Mouse (Mus musculus) NIH3T3 (cell line): ENCODE data around the gene Tubb3.

Source experiments
- DNase-seq: peaks from one replicate; pipeline ENCODE4 v3.0.0-alpha.2; 2012; ENCODE audit warnings: low read depth

The Tubb3 gene

GRCm38 (mm10) chr8:123411246-123411645 lies at the start of gene Tubb3:
TSS of gene Tubb3 (plus strand) at chr8:123411424.
- DNase-seq: peak; percentile 54

DNA sequence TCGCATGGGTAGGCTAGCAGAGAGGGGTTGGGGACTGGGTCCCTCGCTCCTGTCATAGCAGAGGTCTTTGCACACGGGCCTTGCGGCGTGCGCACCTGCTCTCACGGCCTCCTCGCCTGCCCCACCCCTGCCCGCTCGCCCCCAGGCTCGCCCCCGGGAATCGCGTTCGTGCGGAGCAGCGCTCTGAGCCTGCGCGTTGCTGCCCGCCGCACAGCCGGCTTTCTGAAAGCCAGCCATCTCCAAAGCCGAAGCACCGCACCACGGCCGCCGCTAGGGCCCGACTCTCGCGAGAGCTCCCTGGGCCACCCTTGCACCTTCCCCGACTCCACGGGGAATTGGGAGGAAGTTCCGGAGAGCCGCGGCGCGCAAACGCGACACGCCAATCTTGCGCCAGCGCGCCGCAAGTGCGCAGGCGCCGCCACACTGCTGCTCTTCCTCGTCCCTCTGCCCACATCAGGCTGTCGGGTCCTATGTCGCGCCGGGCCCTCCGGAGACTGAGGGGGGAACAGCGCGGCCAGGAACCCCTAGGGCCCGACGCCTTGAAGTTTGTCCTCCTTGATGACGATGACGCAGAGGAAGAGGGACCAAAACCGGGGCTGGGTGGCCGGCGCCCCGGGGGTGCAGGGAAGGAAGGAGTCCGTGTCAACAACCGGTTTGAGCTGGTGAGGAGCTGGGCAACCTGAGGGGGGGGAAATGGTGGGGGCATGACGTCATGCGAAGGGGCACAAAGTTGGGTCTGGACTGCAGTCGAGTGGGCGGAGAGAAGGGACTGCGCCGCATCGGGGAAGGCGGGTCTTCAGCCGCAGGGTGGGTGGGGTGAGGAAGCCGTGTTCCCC lies 37.6 kb upstream of the Tubb3 start, which contains the start of gene Tcf25:
TSS of gene Tcf25 (plus strand) at position 351 of the 836 bp plus-strand sequence.
- DNase-seq: peak; percentile 99

DNA sequence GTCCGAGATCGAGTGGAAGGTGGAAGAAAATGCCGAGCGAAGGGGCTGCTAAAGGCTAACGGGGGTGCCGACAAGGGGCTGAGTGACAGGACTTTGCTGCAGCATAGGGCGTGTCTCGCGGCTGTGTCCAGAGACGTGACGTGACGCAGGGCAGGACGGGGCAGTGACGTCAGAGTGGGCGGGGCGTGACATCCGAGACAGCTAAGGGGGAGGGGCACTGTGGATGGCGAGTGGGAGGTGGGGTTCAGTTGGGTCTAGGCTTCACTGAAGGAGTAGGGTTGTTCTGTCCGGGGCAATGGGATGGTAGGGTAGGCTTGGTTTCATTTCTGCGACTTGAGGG lies 37.0 kb upstream of the Tubb3 start:
- peak; percentile 96 for DNase-seq

DNA sequence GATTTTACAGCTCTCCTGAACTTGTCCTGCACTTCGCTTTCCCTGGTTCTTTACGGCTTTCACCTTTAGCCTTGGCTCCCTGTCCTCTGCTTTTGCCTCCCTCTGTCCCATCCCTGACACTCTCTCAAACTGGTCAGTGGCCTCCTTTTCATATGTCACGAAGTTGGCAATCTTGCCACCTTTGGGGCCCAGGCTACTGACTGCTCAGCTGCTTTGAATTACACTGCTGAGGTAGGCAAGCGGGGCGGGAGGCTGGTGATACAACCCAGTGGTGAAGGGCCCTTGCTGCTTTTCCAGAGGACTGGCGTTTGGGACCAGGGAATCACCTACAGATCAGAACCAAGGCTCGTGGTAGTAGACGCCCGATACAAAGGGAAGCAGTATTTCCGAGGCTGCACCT lies 35.5 kb upstream of the Tubb3 start:
- no peak for DNase-seq

DNA sequence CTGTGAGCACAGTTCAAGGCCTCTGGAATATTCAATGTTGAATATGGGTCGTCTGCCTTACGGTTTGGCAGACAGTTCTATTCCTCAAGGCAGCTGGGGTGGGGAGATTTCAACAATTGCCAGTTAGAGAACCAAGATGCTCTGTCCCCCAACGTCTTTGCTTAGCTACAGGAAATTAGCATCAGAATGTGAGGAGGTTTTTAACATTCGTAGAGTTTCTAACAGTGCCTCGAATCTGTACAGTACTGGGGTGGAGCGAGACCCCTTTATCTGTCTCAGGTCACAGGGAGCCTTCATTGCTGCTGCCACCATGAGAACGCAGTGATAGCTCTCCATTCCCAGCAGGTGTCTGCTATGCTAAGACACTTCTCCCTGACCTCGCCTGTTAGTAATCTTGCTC lies 35.1 kb upstream of the Tubb3 start:
- no peak for DNase-seq

GRCm38 (mm10) chr8:123381711-123382110 lies 29.5 kb upstream of the Tubb3 start:
- DNase-seq: no peak

GRCm38 (mm10) chr8:123382516-123382915 lies 28.7 kb upstream of the Tubb3 start:
- DNase-seq: no peak

DNA sequence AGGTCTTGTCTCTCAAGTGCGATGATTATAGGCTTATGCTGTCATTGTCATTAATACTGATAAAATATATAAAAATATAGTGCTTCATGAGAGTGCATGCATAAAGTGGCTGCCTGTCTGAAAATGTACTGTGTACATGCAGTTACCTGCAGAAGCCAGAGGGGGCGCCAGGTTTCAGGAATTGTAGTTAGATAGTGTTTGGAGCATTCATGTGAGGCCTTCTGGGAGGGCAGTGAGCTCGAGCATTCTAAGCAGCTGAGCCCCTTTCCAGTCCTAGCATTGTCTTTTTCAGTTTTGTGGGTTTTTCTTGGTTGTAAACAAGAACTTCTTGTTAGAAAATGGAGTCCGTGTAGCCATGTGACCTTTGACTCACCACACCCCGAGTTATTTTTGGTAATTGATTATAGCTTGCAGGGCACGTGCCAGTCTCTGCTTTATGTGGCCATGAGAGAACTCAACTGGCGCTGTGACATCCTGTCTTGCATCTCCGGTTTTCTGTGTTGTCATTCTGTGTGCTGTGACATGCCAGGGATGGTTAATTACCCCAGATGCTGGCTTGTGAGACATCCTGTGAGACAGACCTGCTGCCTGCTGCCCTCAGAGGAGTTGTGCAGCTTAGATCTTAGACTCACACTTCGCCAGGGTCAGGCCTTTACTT lies 26.2 kb upstream of the Tubb3 start:
- peak; percentile 68 for DNase-seq

DNA sequence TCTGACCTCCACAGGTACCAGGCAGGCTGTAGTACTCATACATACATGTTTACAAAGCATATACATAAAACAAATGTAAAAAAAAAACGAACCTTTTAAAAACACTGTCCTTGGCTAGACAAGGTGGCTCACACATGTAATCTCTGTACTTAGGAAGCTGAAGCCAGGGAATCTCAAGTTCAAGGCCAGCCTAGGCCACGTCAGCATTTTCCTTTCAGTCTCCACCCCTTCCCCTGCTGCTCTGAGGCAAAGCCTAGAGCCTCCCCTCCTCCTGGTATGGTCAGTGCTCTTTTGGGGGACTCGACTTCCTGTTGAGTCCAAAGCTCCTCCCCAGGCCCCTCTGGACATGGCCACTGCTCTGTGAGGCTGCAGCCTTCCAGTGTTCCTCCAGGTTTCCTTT lies 24.2 kb upstream of the Tubb3 start:
- DNase-seq: no peak

GRCm38 (mm10) chr8:123387801-123388200 lies 23.4 kb upstream of the Tubb3 start:
- DNase-seq: no peak

GRCm38 (mm10) chr8:123389026-123389425 lies 22.2 kb upstream of the Tubb3 start:
- DNase-seq: no peak

GRCm38 (mm10) chr8:123398308-123398707 lies 12.9 kb upstream of the Tubb3 start:
- no peak for DNase-seq

- no peak for DNase-seq
These were observed 9.3 kb upstream of the Tubb3 start for GRCm38 (mm10) chr8:123401936-123402335.

DNA sequence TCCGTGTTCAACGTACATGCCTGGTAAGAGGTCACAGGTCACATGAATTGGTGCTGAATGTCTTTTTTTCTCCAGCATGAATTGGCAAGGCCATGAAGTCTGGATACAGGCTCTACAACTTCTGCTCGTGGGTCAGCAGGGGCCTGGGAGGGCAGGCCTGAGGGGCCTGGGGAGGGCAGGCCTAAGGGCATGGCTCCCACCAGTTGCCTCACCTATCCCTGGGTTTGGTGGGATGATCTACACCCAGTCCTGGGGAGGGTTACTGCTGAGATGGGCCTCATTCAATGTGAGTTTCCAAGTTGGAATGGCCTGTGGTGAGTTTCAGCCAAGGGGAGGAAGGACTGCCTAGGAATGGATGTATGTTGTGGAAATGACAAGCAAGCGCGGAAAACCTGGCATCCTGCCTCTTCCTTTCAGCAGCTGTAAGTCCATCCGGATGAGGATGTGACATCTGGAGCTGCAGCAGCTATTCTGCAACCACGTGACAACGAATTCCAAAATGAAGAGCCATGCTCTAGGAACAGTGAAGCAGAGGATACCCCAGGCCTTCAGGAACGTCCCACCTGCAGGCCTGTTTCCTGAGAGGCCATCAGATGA lies 8.4 kb upstream of the Tubb3 start:
- DNase-seq: peak; percentile 31

GRCm38 (mm10) chr8:123404521-123404920 lies 6.7 kb upstream of the Tubb3 start:
- no peak for DNase-seq

- DNase-seq: peak; percentile 79
These were observed 4.4 kb upstream of the Tubb3 start, which contains the start of gene Mc1r for GRCm38 (mm10) chr8:123406786-123407185. TSS of gene Mc1r (plus strand) at chr8:123407107.

DNA sequence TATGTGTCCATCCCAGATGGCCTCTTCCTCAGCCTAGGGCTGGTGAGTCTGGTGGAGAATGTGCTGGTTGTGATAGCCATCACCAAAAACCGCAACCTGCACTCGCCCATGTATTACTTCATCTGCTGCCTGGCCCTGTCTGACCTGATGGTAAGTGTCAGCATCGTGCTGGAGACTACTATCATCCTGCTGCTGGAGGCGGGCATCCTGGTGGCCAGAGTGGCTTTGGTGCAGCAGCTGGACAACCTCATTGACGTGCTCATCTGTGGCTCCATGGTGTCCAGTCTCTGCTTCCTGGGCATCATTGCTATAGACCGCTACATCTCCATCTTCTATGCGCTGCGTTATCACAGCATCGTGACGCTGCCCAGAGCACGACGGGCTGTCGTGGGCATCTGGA lies 3.6 kb upstream of the Tubb3 start:
- DNase-seq: no peak

DNA sequence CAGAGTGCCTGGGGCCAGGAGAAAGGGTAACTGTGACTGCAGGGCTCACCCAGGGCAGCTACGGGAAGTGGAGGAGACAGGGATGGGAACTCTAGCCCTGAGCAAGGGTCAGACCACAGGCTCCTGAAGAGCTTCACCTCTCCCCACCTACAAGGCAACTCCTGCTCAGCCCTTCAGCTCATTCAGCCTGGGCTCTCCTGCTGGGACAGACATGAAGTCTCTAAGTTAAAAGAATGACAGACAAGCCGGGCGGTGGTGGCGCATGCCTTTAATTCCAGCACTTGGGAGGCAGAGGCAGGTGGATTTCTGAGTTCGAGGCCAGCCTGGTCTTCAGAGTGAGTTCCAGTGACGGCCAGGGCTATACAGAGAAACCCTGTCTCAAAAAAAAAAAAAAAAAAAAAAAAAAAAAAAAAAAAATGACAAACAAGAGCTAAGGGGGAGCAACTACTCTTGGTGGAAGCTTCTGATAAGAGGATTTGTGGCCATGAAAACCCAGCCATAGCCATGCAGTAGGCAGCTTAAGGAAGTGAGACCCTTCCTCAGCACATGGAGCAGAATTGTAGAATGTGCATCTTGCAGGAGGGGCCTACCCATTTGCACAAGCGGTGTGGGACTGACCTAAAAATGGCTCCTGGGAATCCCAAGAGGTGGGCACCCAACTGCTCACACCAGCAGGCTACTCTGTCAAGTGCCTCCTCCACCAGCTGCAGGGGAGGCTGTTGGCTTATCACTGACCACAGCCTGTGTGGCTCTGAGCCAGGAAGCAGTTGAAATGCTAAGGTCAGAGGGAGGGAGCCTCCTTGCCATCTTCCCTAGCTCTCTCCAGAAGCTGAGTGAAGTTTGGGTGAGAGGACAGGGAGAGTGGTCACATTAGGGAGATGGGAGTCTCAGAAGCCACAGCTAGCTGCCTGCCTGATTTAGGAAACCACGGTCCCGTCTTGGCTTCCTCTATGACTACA lies 2.4 kb upstream of the Tubb3 start:
- peak; percentile 55 for DNase-seq

GRCm38 (mm10) chr8:123410049-123410587 lies 1.1 kb upstream of the Tubb3 start:
- DNase-seq: peak; percentile 68

DNA sequence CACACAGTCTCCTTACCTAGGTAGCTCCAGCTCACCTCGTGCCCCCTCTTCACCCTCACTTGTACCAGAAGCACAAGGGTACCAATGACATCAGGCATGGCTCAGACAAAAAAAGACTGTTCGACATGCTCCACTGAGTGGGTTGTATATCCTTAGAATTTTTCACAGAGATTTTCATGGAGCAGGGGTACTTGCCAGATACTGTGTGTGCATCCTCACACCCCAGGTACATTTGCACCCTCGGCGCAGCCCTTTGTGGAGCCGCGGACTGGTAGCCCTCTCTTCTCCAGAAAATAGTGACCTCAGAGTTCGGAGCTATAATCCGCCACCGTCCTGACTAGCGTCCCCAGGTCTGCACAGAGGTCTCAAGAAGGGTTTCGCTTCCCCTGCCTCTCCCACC lies 436 bp upstream of the Tubb3 start:
- DNase-seq: no peak

- DNase-seq: no peak
These were observed 630 bp downstream of the Tubb3 start for GRCm38 (mm10) chr8:123411781-123412327.
